Mouse (Mus musculus) telencephalon, adult 2 months (tissue): Measurements from ENCODE around the gene Myh7b.
A peak's percentile ranks its signal among the peaks of the same experiment; 100 is the strongest.
"Not testable (repeated sequence)": the region's sequence is repeated elsewhere in the genome, so short reads cannot be mapped to it uniquely, and the experiment has no call there.

Experiments
- DNase-seq: peaks from one replicate; pipeline ENCODE4 v3.0.0-alpha.2; 2011; ENCODE audit warnings: low read depth, low spot score

Myh7b gene

DNA sequence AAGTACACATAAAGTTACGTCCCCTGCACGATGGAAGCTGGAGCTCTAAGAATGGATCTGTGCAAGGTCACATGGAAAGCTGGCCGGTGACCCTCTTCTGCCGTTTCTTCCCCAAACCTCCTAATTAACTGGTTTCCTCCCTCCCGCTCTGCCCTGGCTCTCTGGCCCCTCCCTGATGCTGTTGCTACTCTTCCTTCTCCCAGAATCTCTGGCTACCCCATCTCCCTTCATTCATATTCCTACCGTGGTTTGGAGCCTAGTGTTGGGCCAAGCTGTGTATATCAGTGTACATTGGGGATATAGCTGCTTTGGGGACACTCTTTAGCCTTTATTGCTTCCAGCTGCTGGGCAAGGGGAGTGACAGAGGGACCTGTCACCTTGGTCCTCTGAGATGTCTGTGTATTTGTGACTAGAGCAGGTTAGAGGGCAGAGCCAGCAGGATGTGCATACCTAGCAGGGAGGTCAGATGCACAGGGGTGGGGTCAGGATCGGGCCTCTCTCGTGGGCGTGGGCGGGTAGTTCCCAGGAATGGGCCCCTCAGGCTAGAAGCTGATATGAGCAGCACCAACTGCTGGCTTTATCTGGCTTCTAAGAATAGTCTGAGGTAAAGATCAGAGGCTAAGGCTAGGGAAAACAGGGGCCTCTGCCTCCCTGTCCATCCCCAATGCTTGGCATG, 6.3 kb upstream of the Myh7b start:
- DNase-seq, result no peak

DNA sequence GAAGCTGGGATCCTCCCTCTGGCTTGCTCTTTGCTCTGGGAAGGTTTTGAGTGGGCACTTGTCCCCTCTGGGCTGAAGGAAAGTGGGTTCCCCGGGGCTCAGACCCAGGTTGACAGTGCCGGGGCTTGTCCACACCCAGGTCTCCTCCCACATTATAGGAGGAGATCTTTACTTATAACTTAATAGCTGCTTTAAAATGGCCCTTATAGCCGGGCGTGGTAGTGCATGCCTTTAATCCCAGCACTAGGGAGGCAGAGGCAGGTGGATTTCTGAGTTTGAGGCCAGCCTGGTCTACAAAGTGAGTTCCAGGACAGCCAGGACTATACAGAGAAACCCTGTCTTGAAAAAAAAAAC, 5.8 kb upstream of the Myh7b start:
- DNase-seq, result not testable (repeated sequence)

DNA sequence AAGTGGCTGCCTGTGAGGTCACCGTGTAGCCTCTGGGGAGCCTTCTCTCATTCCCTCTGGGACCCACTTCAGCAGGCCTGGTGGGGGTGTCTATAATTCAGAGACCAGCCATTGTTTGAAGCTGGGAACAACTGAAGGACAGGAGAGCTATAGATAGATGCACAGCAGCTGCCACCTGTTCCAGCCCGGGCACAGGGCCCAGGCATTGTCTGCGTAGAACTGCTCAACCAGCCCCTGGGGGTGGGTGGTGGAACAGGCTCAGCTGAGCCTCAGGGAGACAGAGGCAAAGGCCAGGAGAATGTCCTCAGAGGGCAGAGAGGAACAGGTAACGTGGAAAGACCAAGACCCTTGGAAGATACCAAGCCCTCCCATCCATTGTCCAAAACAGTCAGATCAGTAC, 4.7 kb upstream of the Myh7b start:
- no peak for DNase-seq

DNA sequence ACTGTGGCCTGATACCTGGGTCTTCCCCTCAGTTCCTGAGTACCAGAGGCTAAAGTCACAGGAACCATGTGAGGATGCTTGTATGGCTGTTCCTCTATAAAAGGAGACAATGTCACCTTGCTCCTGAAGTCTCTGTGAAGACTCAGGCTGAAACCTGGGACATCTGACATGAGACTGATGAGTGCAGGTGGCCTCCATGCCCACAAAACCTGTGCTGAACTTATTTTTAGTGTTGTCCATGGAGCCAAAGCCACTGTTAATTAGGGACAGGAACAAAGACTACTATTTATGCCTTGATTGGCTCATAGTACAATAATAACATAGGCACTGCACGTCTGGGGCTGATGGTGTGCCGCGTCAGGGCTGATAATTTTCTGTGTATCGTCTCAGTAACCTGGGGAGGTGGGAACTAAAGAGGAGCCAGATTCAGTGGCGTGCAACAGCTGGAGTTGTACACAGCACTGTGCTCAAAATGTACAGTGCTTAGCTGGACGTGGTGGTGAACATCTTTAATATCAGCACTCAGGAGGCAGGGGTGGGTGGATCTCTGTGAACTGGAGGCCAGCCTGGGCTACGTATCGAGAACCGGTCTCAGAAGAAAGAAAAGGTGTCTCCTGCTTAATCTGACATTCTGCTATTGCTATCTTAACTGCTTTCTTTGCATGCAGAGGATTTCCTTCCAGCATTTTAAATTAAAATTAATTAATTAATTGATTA, 980 bp downstream of the Myh7b start:
- no peak for DNase-seq

GRCm38 (mm10) chr2:155613326-155613755, 2.3 kb downstream of the Myh7b start:
- DNase-seq, result no peak

DNA sequence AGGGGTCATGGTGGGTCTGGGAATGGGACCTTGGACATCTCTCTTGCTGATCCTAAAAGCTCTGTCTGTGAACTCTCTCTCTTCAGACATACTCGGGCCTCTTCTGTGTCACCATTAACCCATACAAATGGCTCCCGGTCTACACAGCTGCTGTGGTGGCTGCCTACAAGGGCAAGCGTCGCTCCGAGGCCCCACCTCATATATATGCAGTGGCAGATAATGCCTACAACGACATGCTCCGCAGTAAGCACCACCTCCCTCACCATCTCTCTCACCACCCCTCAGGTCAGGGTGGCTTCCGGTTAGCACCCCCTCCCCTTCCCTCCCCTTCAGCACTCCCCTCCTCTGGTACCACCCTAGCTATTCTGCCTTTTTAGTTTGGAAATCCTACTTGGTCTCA, 2.9 kb downstream of the Myh7b start:
- no peak for DNase-seq

GRCm38 (mm10) chr2:155616971-155617370, 6.0 kb downstream of the Myh7b start:
- DNase-seq, result no peak

DNA sequence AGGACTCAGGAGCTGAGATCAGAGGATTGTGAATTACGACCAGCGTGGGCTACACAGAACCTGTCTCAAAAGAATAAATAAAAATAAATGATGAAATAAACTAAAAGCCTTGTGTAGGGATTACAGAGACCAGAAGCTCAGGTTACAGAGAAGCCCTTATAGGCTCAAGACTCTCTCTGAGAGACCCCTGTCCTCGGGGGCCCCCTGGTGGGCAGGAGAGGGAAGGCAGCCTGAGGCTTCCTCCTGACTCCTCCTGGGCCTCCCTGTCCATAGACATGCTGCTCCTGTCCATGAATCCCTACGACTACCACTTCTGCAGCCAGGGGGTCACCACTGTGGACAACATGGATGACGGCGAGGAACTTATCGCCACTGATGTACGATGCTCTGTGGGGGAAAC, 8.8 kb downstream of the Myh7b start:
- DNase-seq, result no peak

GRCm38 (mm10) chr2:155622606-155623005, 11.6 kb downstream of the Myh7b start:
- DNase-seq, result no peak

DNA sequence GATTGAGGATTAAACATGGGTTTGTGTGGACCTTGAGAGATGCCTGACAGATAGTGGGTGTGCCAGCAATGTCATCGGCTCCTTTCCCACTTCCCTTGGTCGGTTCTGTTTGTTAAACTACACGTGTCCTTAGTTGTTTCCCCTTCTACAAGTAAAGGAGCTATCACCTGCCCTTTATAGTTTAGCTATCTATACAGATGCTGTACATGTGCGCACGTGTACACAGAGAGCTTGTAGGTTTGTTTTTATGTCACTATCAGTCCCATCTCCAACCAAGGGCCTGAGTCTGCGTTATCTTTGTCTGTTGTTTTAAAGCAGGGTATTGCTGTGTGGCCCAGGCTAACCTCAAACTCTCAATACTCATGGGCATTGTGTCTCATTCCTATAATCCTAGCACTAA, 13.0 kb downstream of the Myh7b start:
- DNase-seq, result no peak

DNA sequence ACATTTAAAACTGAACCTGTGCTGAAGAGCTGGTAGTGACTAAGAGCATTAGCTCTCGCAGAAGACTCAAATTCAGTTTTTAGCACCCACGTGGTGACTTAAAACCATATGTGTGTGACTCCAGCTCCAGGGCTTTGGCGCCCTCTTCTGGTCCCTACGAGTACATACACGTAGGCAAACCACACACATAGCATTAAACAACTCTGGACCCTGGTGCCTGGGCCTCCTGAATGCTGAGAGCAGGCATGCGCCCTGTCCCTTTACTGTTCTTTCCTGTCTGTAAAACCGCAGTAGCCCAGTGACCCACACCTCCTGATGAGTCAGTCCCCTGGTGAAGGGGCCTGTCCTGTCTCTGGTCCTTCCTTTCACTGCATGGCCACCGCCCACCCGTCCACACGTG, 13.7 kb downstream of the Myh7b start:
- DNase-seq, result peak; percentile 69

DNA sequence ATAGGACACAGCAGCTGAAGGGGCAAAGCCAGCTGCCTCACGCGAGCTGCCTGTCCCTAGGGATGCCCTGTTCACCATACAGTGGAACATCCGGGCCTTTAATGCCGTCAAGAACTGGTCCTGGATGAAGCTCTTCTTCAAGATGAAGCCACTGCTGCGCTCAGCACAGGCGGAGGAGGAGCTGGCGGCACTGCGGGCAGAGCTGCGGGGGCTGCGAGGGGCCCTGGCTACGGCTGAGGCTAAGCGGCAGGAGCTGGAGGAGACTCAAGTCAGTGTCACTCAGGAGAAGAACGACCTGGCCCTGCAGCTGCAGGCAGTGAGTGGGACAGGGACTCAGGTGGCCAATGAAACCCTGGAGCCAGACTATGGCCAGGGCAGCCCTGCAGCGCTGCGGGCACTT, 15.3 kb downstream of the Myh7b start:
- no peak for DNase-seq

- DNase-seq, result no peak
Observed at GRCm38 (mm10) chr2:155627030-155627738, 16.2 kb downstream of the Myh7b start.

- no peak for DNase-seq
Observed at GRCm38 (mm10) chr2:155628112-155628511, 17.1 kb downstream of the Myh7b start.

GRCm38 (mm10) chr2:155628519-155628918, 17.5 kb downstream of the Myh7b start:
- DNase-seq, result no peak

DNA sequence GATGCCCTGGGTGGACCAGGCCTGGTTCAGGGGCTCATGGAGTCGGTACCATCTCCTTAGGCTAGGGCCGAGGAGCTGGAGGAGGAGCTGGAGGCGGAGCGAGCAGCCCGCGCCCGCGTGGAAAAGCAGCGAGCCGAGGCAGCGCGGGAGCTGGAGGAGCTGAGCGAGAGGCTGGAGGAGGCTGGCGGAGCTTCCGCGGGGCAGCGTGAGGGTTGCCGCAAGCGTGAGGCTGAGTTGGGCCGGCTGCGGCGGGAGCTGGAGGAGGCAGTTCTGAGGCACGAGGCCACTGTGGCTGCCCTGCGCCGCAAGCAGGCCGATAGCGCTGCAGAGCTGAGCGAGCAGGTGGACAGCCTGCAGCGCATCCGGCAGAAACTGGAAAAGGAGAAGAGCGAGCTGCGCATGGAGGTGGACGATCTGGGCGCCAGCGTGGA, 18.2 kb downstream of the Myh7b start:
- DNase-seq, result no peak

DNA sequence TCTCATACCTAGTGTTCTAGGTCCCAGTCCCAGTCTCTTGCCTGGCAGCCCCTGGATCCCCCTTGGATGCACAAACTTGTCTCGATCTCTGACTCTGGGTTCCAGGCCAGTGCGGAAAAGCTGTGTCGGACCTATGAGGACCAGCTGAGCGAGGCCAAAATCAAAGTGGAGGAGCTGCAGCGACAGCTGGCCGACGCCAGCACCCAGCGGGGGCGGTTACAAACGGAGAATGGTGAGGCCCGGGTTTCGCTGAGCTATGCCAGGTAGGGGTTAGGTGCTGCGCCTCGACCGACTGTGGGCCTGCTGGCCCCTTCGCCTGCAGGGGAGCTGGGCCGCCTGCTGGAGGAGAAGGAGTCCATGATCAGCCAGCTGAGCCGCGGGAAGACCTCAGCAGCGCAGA, 19.1 kb downstream of the Myh7b start:
- no peak for DNase-seq

- DNase-seq, result no peak
Observed at GRCm38 (mm10) chr2:155630590-155631416, 19.8 kb downstream of the Myh7b start.

- DNase-seq, result no peak
Observed at GRCm38 (mm10) chr2:155632138-155632936, 21.3 kb downstream of the Myh7b start.

- no peak for DNase-seq
Observed at GRCm38 (mm10) chr2:155633121-155633520, 22.1 kb downstream of the Myh7b start.

DNA sequence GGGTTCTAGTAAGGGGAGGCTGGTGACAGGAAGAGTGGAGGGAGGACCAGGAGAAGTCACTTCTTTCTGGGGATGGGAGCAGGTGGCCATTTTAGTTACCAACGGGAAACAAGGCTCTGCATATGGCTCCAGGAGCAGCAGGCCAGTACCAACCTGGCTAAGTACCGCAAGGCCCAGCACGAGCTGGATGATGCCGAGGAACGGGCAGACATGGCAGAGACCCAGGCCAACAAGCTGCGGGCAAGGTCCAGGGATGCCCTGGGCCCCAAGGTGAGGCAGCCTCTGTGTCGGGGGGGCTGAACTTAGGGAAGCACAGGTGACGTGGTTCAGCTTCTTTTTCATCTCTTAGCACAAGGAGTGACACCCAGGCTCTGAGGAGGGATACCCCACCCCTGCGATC, 22.7 kb downstream of the Myh7b start:
- no peak for DNase-seq
